Mouse (Mus musculus): ENCODE measurements around the gene Bora. TPM values are rescaled to one million over a fixed set of nuclear protein-coding genes. Genes with fewer than 3 reads are reported as not detected.
A peak's percentile ranks its signal among the peaks of the same experiment; 100 is the strongest.

Gene Bora
- polyA plus RNA-seq (2012; ENCODE audit: insufficient read depth, insufficient read length, low replicate concordance, missing spikeins), result not detected in 2 replicates

- Histone ChIP-seq H3K27ac (ENCODE audit: insufficient read depth, low read depth, low read length) (no peak within 1 kb of the TSS), H3K4me1 (ENCODE audit: control insufficient read depth, insufficient read depth, low read length) (peaks cover 10% of the 10 kb centered on the region), H3K4me3 (ENCODE audit: insufficient read depth, low read depth, low read length) (peak within 1 kb of the TSS; percentile 78)
- TF ChIP-seq POLR2A (IDR thresholded peaks at IDR 0.05; ENCODE audit: insufficient read depth, low read depth, low read length) (peak; percentile 74; the same call in 1 of the 2 replicates), CTCF (IDR thresholded peaks at IDR 0.05; ENCODE audit: insufficient read depth, low read depth, low read length) (no peak)
- WGBS, result under 1% methylated on average over 81 of the region's 81 CpGs
Observed at GRCm38 (mm10) chr14:99046031-99046781, at the start of gene Bora, which contains the start of gene Mzt1. Gene Bora, plus strand, starts transcription at chr14:99046222. Gene Mzt1, minus strand, starts transcription at chr14:99046134.

GRCm38 (mm10) chr14:99010224-99010919 lies 35.6 kb upstream of the Bora start:
- no peaks in the 10 kb centered on the region for H3K4me1 ChIP-seq (ENCODE audit: control insufficient read depth, insufficient read depth, low read length)
- WGBS, result 71% methylated on average over 8 of the region's 8 CpGs
- TF ChIP-seq POLR2A (IDR thresholded peaks at IDR 0.05; ENCODE audit: insufficient read depth, low read depth, low read length) (no peak), CTCF (IDR thresholded peaks at IDR 0.05; ENCODE audit: insufficient read depth, low read depth, low read length) (no peak)
- H3K27ac ChIP-seq (ENCODE audit: insufficient read depth, low read depth, low read length), result no peak overlapping the region
- no peak overlapping the region for H3K4me3 ChIP-seq (ENCODE audit: insufficient read depth, low read depth, low read length)

- WGBS, result 56% methylated on average over 2 of the region's 2 CpGs
Observed at GRCm38 (mm10) chr14:99010920-99011313, 35.1 kb upstream of the Bora start.

DNA sequence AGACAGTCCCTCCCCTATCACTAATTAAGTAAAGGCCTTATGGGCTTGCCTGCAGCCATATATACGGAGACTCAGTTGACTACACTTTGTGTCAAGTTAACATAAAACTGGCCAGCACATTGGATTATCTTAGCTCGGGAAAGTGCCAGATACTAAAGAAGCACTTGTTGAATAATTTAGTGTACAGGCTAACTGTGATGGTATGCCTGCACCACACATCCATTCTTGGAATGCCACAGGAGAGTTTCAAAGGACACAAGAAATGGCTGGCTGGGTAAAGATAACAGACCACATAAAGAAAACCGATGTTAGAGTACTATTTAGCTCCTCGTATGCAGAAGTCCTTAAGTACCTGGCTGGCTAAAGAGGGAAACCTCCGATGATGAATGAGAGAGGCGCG lies 27.3 kb upstream of the Bora start:
- H3K27ac ChIP-seq (ENCODE audit: insufficient read depth, low read depth, low read length), result no peak overlapping the region
- no peaks in the 10 kb centered on the region for H3K4me1 ChIP-seq (ENCODE audit: control insufficient read depth, insufficient read depth, low read length)
- H3K4me3 ChIP-seq (ENCODE audit: insufficient read depth, low read depth, low read length), result no peak overlapping the region
- TF ChIP-seq POLR2A (IDR thresholded peaks at IDR 0.05; ENCODE audit: insufficient read depth, low read depth, low read length), result no peak
- no peak for TF ChIP-seq CTCF (IDR thresholded peaks at IDR 0.05; ENCODE audit: insufficient read depth, low read depth, low read length)
- 82% methylated on average over 7 of the region's 7 CpGs for WGBS

More at GRCm38 (mm10) chr14:99010920-99011313, 35.1 kb upstream of the Bora start:
- H3K4me3 ChIP-seq (ENCODE audit: insufficient read depth, low read depth, low read length), result no peak overlapping the region
- no peak overlapping the region for H3K27ac ChIP-seq (ENCODE audit: insufficient read depth, low read depth, low read length)
- TF ChIP-seq CTCF (IDR thresholded peaks at IDR 0.05; ENCODE audit: insufficient read depth, low read depth, low read length), result no peak
- no peak for TF ChIP-seq POLR2A (IDR thresholded peaks at IDR 0.05; ENCODE audit: insufficient read depth, low read depth, low read length)
- H3K4me1 ChIP-seq (ENCODE audit: control insufficient read depth, insufficient read depth, low read length), result no peaks in the 10 kb centered on the region

GRCm38 (mm10) chr14:99019136-99019808 lies 26.8 kb upstream of the Bora start:
- WGBS, result 57% methylated on average over 10 of the region's 10 CpGs
- TF ChIP-seq POLR2A (IDR thresholded peaks at IDR 0.05; ENCODE audit: insufficient read depth, low read depth, low read length) (no peak), CTCF (IDR thresholded peaks at IDR 0.05; ENCODE audit: insufficient read depth, low read depth, low read length) (no peak)
- Histone ChIP-seq H3K27ac (ENCODE audit: insufficient read depth, low read depth, low read length) (no peak overlapping the region), H3K4me1 (ENCODE audit: control insufficient read depth, insufficient read depth, low read length) (no peaks in the 10 kb centered on the region), H3K4me3 (ENCODE audit: insufficient read depth, low read depth, low read length) (no peak overlapping the region)

GRCm38 (mm10) chr14:99022346-99023086 lies 23.5 kb upstream of the Bora start:
- WGBS, result 29% methylated on average over 12 of the region's 12 CpGs
- Histone ChIP-seq H3K4me3 (ENCODE audit: insufficient read depth, low read depth, low read length) (peak overlapping the region; percentile 34; the same call in 1 of the 2 replicates), H3K4me1 (ENCODE audit: control insufficient read depth, insufficient read depth, low read length) (no peaks in the 10 kb centered on the region), H3K27ac (ENCODE audit: insufficient read depth, low read depth, low read length) (no peak overlapping the region)
- TF ChIP-seq POLR2A (IDR thresholded peaks at IDR 0.05; ENCODE audit: insufficient read depth, low read depth, low read length) (no peak), CTCF (IDR thresholded peaks at IDR 0.05; ENCODE audit: insufficient read depth, low read depth, low read length) (no peak)

DNA sequence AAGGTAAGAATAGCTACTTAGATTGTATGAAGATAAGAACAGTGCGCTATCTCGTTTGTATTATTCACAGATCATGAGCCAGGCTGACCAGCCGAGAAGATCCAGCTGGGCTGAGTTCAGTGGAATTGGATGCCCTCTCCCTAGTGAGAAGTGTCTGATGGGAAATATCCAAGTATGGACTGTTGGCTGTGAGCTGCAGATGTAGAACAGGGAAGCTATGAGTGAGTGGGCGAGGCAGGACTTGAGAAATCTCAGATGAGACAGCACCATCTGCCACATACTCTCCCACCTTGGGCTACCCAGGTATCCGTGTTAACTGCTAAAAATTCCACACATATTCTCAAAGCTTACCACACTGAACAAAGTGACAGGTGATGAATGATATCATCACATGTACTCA lies 16.0 kb upstream of the Bora start:
- no peak overlapping the region for H3K4me3 ChIP-seq (ENCODE audit: insufficient read depth, low read depth, low read length)
- 81% methylated on average over 5 of the region's 5 CpGs for WGBS
- TF ChIP-seq POLR2A (IDR thresholded peaks at IDR 0.05; ENCODE audit: insufficient read depth, low read depth, low read length), result no peak
- no peak for TF ChIP-seq CTCF (IDR thresholded peaks at IDR 0.05; ENCODE audit: insufficient read depth, low read depth, low read length)

GRCm38 (mm10) chr14:99031337-99031873 lies 14.6 kb upstream of the Bora start:
- no peaks in the 10 kb centered on the region for H3K4me1 ChIP-seq (ENCODE audit: control insufficient read depth, insufficient read depth, low read length)
- TF ChIP-seq CTCF (IDR thresholded peaks at IDR 0.05; ENCODE audit: insufficient read depth, low read depth, low read length), result no peak
- no peak for TF ChIP-seq POLR2A (IDR thresholded peaks at IDR 0.05; ENCODE audit: insufficient read depth, low read depth, low read length)
- H3K4me3 ChIP-seq (ENCODE audit: insufficient read depth, low read depth, low read length), result no peak overlapping the region
- H3K27ac ChIP-seq (ENCODE audit: insufficient read depth, low read depth, low read length), result no peak overlapping the region
- WGBS, result 92% methylated on average over 5 of the region's 5 CpGs

More for the DNA sequence above, 16.0 kb upstream of the Bora start:
- Histone ChIP-seq H3K27ac (ENCODE audit: insufficient read depth, low read depth, low read length) (no peak overlapping the region), H3K4me1 (ENCODE audit: control insufficient read depth, insufficient read depth, low read length) (no peaks in the 10 kb centered on the region)

All from olfactory bulb, adult 2 months (tissue).